Mouse (Mus musculus) heart, postnatal 36 days (tissue): ENCODE measurements around the gene Prl7a2. TPM values are rescaled to one million over a fixed set of nuclear protein-coding genes. Genes with fewer than 3 reads are reported as not detected.

Experiments used
- DNase-seq, 2 experiments: peaks; one replicate each; pipeline ENCODE4 v3.0.0; 2021 to 2022
- intact Hi-C: fragments of 180-260 bp; cut with DNase I; formaldehyde crosslinking; loops from one replicate; pipeline ENCODE4 v1.15.1; 2025
- total RNA-seq, 2 experiments: library from RNA; stranded (reverse); gene quantifications; 2 replicates each; pipeline ENCODE4 v1.2.3; 2021

Gene Prl7a2
- total RNA-seq: not detected

- intact Hi-C loops: no loop called here
- no peak for DNase-seq
These were observed at the start of gene Prl7a2 for GRCm38 (mm10) chr13:27667936-27668335. Prl7a2 (minus strand) TSS chr13:27668036.

GRCm38 (mm10) chr13:27716636-27717035 is 48.8 kb upstream of the Prl7a2 start, which contains the start of gene Prl7d1:
Prl7d1 (minus strand) TSS chr13:27716736.
- intact Hi-C loops: no loop called here
- no peak for DNase-seq

- no peak for DNase-seq
- intact Hi-C loops: no loop called here
These were observed 38.7 kb upstream of the Prl7a2 start for GRCm38 (mm10) chr13:27706521-27706920.

- intact Hi-C loops: no loop called here
- DNase-seq: no peak
These were observed 7.1 kb downstream of the Prl7a2 start for GRCm38 (mm10) chr13:27660747-27661146.

GRCm38 (mm10) chr13:27642393-27642792 is 25.4 kb downstream of the Prl7a2 start, which contains the start of gene Prl7a1:
Prl7a1 (minus strand) TSS chr13:27642493.
- intact Hi-C loops: no loop called here
- DNase-seq: no peak

GRCm38 (mm10) chr13:27610482-27610881 is 57.4 kb downstream of the Prl7a2 start, which contains the start of gene Prl7b1:
Prl7b1 (minus strand) TSS chr13:27610582.
- DNase-seq: no peak
- intact Hi-C loops: no loop called here

Other genes with a start within 250 kb of the Prl7a2 start
- not detected for gene Prl8a6, start 229.3 kb downstream of the Prl7a2 start, total RNA-seq
- gene Prl8a8, start 154.8 kb downstream of the Prl7a2 start, total RNA-seq: not detected
- gene Prl8a9, start 103.4 kb downstream of the Prl7a2 start, total RNA-seq: not detected
- not detected for gene Prl8a1, start 85.9 kb downstream of the Prl7a2 start, total RNA-seq
- gene Prl7b1, start 57.5 kb downstream of the Prl7a2 start, total RNA-seq: not detected
- gene Prl7a1, start 25.5 kb downstream of the Prl7a2 start, total RNA-seq: not detected
- gene Prl7d1, start 48.7 kb upstream of the Prl7a2 start, total RNA-seq: not detected
- not detected for gene Prl7c1, start 112.8 kb upstream of the Prl7a2 start, total RNA-seq
- gene Prl2a1, start 133.6 kb upstream of the Prl7a2 start, total RNA-seq: not detected
- not detected for gene Prl2c1, start 181.3 kb upstream of the Prl7a2 start, total RNA-seq